Mouse (Mus musculus) lung, embryonic 16.5 days (tissue): ENCODE data around the gene Cend1. TPM values are rescaled to one million over a fixed set of nuclear protein-coding genes. Genes with fewer than 3 reads are reported as not detected.

ENCODE experiments used
- polyA plus RNA-seq: library from polyadenylated mRNA; unstranded; fragments of >200 nt; fragmentation: Nextera tagmentation; extraction: Ambion mirVana; gene quantifications from 2 replicates; pipeline ENCODE4 v1.2.1, GENCODE M21; 2015

Gene Cend1
- polyA plus RNA-seq, 1 experiment from 2014 or later: 0.79 TPM

Other genes with a start within 250 kb of the Cend1 start
- gene Hras, start 235.5 kb downstream of the Cend1 start, polyA plus RNA-seq: 48.5 and 48.8 TPM in 2 replicates
- 8.6 and 8.9 TPM in 2 replicates for gene Lrrc56, start 235.3 kb downstream of the Cend1 start, polyA plus RNA-seq
- 1.3 and 1.4 TPM in 2 replicates for gene Lmntd2, start 215.4 kb downstream of the Cend1 start, polyA plus RNA-seq
- 69.4 and 86.6 TPM in 2 replicates for gene Rassf7, start 213.6 kb downstream of the Cend1 start, polyA plus RNA-seq
- gene Phrf1, start 200.7 kb downstream of the Cend1 start, polyA plus RNA-seq: 72.3 and 77.2 TPM in 2 replicates
- gene Irf7, start 163.0 kb downstream of the Cend1 start, polyA plus RNA-seq: 3.4 and 4.8 TPM in 2 replicates
- 0.15 and 0.35 TPM in 2 replicates for gene Cdhr5, start 152.7 kb downstream of the Cend1 start, polyA plus RNA-seq
- 2.0 and 2.6 TPM in 2 replicates for gene Sct, start 150.4 kb downstream of the Cend1 start, polyA plus RNA-seq
- gene Drd4, start 137.5 kb downstream of the Cend1 start, polyA plus RNA-seq: 0.11 and 0.43 TPM in 2 replicates
- 52.7 and 53.6 TPM in 2 replicates for gene Deaf1, start 101.8 kb downstream of the Cend1 start, polyA plus RNA-seq
- gene Tmem80, start 101.8 kb downstream of the Cend1 start, polyA plus RNA-seq: 45.1 and 50.2 TPM in 2 replicates
- gene Eps8l2, start 90.6 kb downstream of the Cend1 start, polyA plus RNA-seq: 37.4 and 42.6 TPM in 2 replicates
- gene Taldo1, start 37.3 kb downstream of the Cend1 start, polyA plus RNA-seq: 279 and 283 TPM in 2 replicates
- gene Gatd1, start 15.4 kb downstream of the Cend1 start, polyA plus RNA-seq: 54.0 and 57.0 TPM in 2 replicates
- gene Slc25a22, start 8.4 kb upstream of the Cend1 start, polyA plus RNA-seq: 21.7 and 24.5 TPM in 2 replicates
- gene Pidd1, start 14.5 kb upstream of the Cend1 start, polyA plus RNA-seq: 14.4 and 15.4 TPM in 2 replicates
- 1,124 and 1,266 TPM in 2 replicates for gene Rplp2, start 17.9 kb upstream of the Cend1 start, polyA plus RNA-seq
- 42.9 and 46.2 TPM in 2 replicates for gene Pnpla2, start 25.7 kb upstream of the Cend1 start, polyA plus RNA-seq
- gene Cracr2b, start 31.6 kb upstream of the Cend1 start, polyA plus RNA-seq: 39.3 and 42.0 TPM in 2 replicates
- 36.4 and 39.3 TPM in 2 replicates for gene Cd151, start 37.9 kb upstream of the Cend1 start, polyA plus RNA-seq
- 59.9 and 61.3 TPM in 2 replicates for gene Polr2l, start 45.6 kb upstream of the Cend1 start, polyA plus RNA-seq
- gene Tspan4, start 45.7 kb upstream of the Cend1 start, polyA plus RNA-seq: 88.3 and 91.2 TPM in 2 replicates
- 41.8 and 41.9 TPM in 2 replicates for gene Chid1, start 110.4 kb upstream of the Cend1 start, polyA plus RNA-seq
- gene Ap2a2, start 132.7 kb upstream of the Cend1 start, polyA plus RNA-seq: 68.3 and 69.1 TPM in 2 replicates
- 0.13 and 0.21 TPM in 2 replicates for gene Muc6, start 225.8 kb upstream of the Cend1 start, polyA plus RNA-seq